Mouse (Mus musculus) stomach, postnatal 0 days (tissue): ENCODE results near the gene Clip4.

Source experiments
- CTCF ChIP-seq: IDR thresholded peaks from 2 replicates; pipeline ENCODE4 v1.5.1; 2016; ENCODE audit warnings: antibody characterized with exemption, low read depth, mild to moderate bottlenecking, moderate library complexity
- EP300 ChIP-seq: optimal IDR thresholded peaks from 2 replicates; pipeline ENCODE3; 2016; ENCODE audit warnings: antibody characterized with exemption

DNA sequence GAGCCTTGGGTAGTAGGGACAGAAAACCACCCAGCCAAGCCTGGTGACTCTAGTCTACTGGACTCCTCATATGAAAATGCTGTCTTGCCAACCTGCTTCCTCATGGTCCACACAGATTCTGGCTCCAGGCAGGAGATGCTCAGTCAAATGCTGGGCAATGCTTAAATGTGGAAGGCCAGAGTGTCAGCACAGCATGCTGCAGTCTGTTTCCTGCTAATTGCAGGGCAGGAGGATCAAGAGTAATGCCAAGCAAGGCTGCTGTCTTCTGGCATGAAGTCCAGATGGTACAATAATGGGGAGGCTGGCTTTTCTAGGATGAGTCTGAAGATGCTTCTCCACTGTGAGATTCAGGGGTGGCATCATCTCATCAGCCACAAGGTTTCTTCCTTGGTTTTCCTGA is 47.8 kb upstream of the Clip4 start:
- no peak for TF ChIP-seq CTCF
- no peak for TF ChIP-seq EP300
